Mouse (Mus musculus) forebrain, embryonic 10.5 days (tissue): Measurements from ENCODE around the gene Npepps. TPM values are rescaled to one million over a fixed set of nuclear protein-coding genes. Genes with fewer than 3 reads are reported as not detected.

Experiments used
- polyA plus RNA-seq: library from polyadenylated mRNA; unstranded; fragments of >200 nt; fragmentation: Nextera tagmentation; extraction: Ambion mirVana; gene quantifications from 2 replicates; pipeline ENCODE4 v1.2.1, GENCODE M21; 2016

Gene Npepps
- polyA plus RNA-seq, 1 experiment from 2014 or later, result 96.2 TPM

Other genes with a start within 250 kb of the Npepps start
- 2.6 and 2.7 TPM in 2 replicates for gene Lrrc46, start 239.2 kb downstream of the Npepps start, polyA plus RNA-seq
- 84.6 and 88.3 TPM in 2 replicates for gene Mrpl10, start 239.1 kb downstream of the Npepps start, polyA plus RNA-seq
- 8.4 and 8.9 TPM in 2 replicates for gene Osbpl7, start 230.0 kb downstream of the Npepps start, polyA plus RNA-seq
- gene Tbx21, start 165.3 kb downstream of the Npepps start, polyA plus RNA-seq, result 0.23 and 0.37 TPM in 2 replicates
- 3.9 and 4.0 TPM in 2 replicates for gene Tbkbp1, start 129.1 kb downstream of the Npepps start, polyA plus RNA-seq
- gene Kpnb1, start 92.8 kb downstream of the Npepps start, polyA plus RNA-seq, result 98.3 and 99.9 TPM in 2 replicates
- 66.5 and 69.5 TPM in 2 replicates for gene Mrpl45, start 35.1 kb upstream of the Npepps start, polyA plus RNA-seq
- 0.01 and 0.04 TPM in 2 replicates for gene Gpr179, start 71.4 kb upstream of the Npepps start, polyA plus RNA-seq
- gene Socs7, start 81.9 kb upstream of the Npepps start, polyA plus RNA-seq, result 3.8 and 4.2 TPM in 2 replicates
- 1.6 and 2.2 TPM in 2 replicates for gene Arhgap23, start 134.9 kb upstream of the Npepps start, polyA plus RNA-seq
- gene 4933428G20Rik, start 219.7 kb upstream of the Npepps start, polyA plus RNA-seq, result 0.30 and 0.41 TPM in 2 replicates